11 mouse cellular contexts compared by ENCODE assay signal in genomic region chr11:100386586-100386985, GRCm38 (mm10). TPM values are rescaled to one million over a fixed set of nuclear protein-coding genes. Genes with fewer than 3 reads are reported as not detected.
A peak's percentile ranks its signal among the peaks of the same experiment; 100 is the strongest.
DNase-seq lines count a peak whose midpoint lies in the region; ATAC-seq and TF ChIP-seq lines count a peak whose summit lies in the region.
"Had no signal": no experiment of that assay in that cellular context is flagged by ENCODE, and none has a peak within 500 bp of the region (broad histone marks: within the 10 kb centered on the region; RNA-seq: fewer than 3 reads in every experiment).

No protein-coding gene starts in this region.

- DNase-seq in forebrain, embryonic 10.5 days (ENCODE audit: extremely low spot score, low spot score): no peak
- peak; percentile 69 for DNase-seq in kidney, adult 9 months
- peak; percentile 93 for DNase-seq in lung, postnatal 0 days (ENCODE audit: low spot score)
- no peak for DNase-seq in c-Kit-positive CD71-positive TER-119-positive erythroid progenitor cells, embryonic 14.5 days (ENCODE audit: low spot score)
- DNase-seq in right cerebral cortex, postnatal 10 days (ENCODE audit: low spot score in 2 of 2): no peak
- DNase-seq in cerebellum, adult 9-10 months: no peak

- H3K27me3 ChIP-seq in forebrain, embryonic 10.5 days (ENCODE audit: poor library complexity, severe bottlenecking): no peaks in the 10 kb centered on the region
- no peaks in the 10 kb centered on the region for H3K27me3 ChIP-seq in forebrain, embryonic 16.5 days (replicated peaks; ENCODE audit: control insufficient read depth, insufficient read depth, low read length)
- no peaks in the 10 kb centered on the region for H3K27me3 ChIP-seq in lung, postnatal 0 days (replicated peaks; ENCODE audit: insufficient read depth, low read length)

- H3K9ac ChIP-seq in forebrain, embryonic 16.5 days (replicated peaks; ENCODE audit: low read depth, low read length): no peak overlapping the region
- H3K9ac ChIP-seq in lung, postnatal 0 days (replicated peaks; ENCODE audit: low read depth): no peak overlapping the region

- H3K36me3 ChIP-seq in forebrain, embryonic 10.5 days (replicated peaks): peaks cover 20% of the 10 kb centered on the region
- H3K36me3 ChIP-seq in forebrain, embryonic 16.5 days (ENCODE audit: control insufficient read depth, insufficient read depth): peaks cover 10% of the 10 kb centered on the region
- H3K36me3 ChIP-seq in lung, postnatal 0 days (ENCODE audit: insufficient read depth, low read length): peaks cover 31% of the 10 kb centered on the region

- WGBS in forebrain, embryonic 10.5 days: 43% methylated on average over 5 of the region's 5 CpGs
- WGBS in forebrain, embryonic 16.5 days: 49% methylated on average over 5 of the region's 5 CpGs
- 33% methylated on average over 5 of the region's 5 CpGs for WGBS in lung, postnatal 0 days

- H3K4me3 ChIP-seq in forebrain, embryonic 10.5 days: no peak overlapping the region
- no peak overlapping the region for H3K4me3 ChIP-seq in forebrain, embryonic 16.5 days (replicated peaks; ENCODE audit: low read length)
- H3K4me3 ChIP-seq in brown adipose tissue, adult 24 weeks (ENCODE audit: insufficient read depth, low read depth, low read length): 0 out of 2 replicates have a peak overlapping the region, but pooled peaks have one; percentile 13
- no peak overlapping the region for H3K4me3 ChIP-seq in lung, postnatal 0 days (ENCODE audit: low read depth, low read length)
- H3K4me3 ChIP-seq: erythroblast, embryonic 14.5 days had no signal

- no peak overlapping the region for H3K4me2 ChIP-seq in forebrain, embryonic 16.5 days (ENCODE audit: low read length)
- no peak overlapping the region for H3K4me2 ChIP-seq in lung, postnatal 0 days (replicated peaks; ENCODE audit: low read depth, low read length)

- TF ChIP-seq CTCF in lung, postnatal 0 days (IDR thresholded peaks at IDR 0.05): no peak

- peaks cover 39% of the 10 kb centered on the region for H3K4me1 ChIP-seq in forebrain, embryonic 10.5 days
- H3K4me1 ChIP-seq in forebrain, embryonic 16.5 days (replicated peaks; ENCODE audit: control insufficient read depth, insufficient read depth, low read length): peaks cover 5% of the 10 kb centered on the region
- H3K4me1 ChIP-seq in brown adipose tissue, adult 24 weeks (ENCODE audit: control insufficient read depth, insufficient read depth, insufficient read length, low read length): peaks cover 18% of the 10 kb centered on the region
- H3K4me1 ChIP-seq in lung, postnatal 0 days (ENCODE audit: insufficient read depth, low read depth, low read length): peaks cover 46% of the 10 kb centered on the region

- no peak for ATAC-seq in forebrain, embryonic 16.5 days
- peak; percentile 61 for ATAC-seq in lung, postnatal 0 days

- H3K27ac ChIP-seq in forebrain, embryonic 10.5 days: 0 out of 2 replicates have a peak overlapping the region, but pooled peaks have one; percentile 44
- H3K27ac ChIP-seq in forebrain, embryonic 16.5 days (ENCODE audit: low read length): no peak overlapping the region
- peak overlapping the region; percentile 82 for H3K27ac ChIP-seq in brown adipose tissue, adult 24 weeks (replicated peaks; ENCODE audit: low read depth, low read length)
- H3K27ac ChIP-seq in lung, postnatal 0 days (ENCODE audit: low read length): peak overlapping the region; percentile 91
- H3K27ac ChIP-seq: macrophage had no signal

- peak; percentile 79 for TF ChIP-seq EP300 in lung, postnatal 0 days (IDR thresholded peaks at IDR 0.05)

- no peaks in the 10 kb centered on the region for H3K9me3 ChIP-seq in forebrain, embryonic 10.5 days
- H3K9me3 ChIP-seq in forebrain, embryonic 16.5 days (ENCODE audit: control insufficient read depth, low read length): no peaks in the 10 kb centered on the region
- no peaks in the 10 kb centered on the region for H3K9me3 ChIP-seq in lung, postnatal 0 days (ENCODE audit: low read length)

RNA-seq across cellular contexts. Expression of gene Jup, which starts 11.0 kb away (rescaled TPM):
- 27.2 and 29.1 TPM in 2 replicates for polyA plus RNA-seq in forebrain, embryonic 10.5 days (2016; fragmentation: Nextera tagmentation; extraction: Ambion mirVana)
- polyA plus RNA-seq in forebrain, embryonic 16.5 days (2015; fragmentation: Nextera tagmentation; extraction: Ambion mirVana): 56.2 and 62.0 TPM in 2 replicates
- 24.9 and 31.0 TPM in 2 replicates for polyA plus RNA-seq in brown adipose tissue, adult 24 weeks (2012; ENCODE audit: insufficient read depth, insufficient read length, missing spikeins)
- polyA plus RNA-seq in lung, postnatal 0 days (2015; fragmentation: Nextera tagmentation; extraction: Ambion mirVana): 231 and 251 TPM in 2 replicates

RNA-seq across cellular contexts. Expression of gene P3h4, which starts 28.1 kb away (rescaled TPM):
- polyA plus RNA-seq in forebrain, embryonic 10.5 days (2016; fragmentation: Nextera tagmentation; extraction: Ambion mirVana): 18.7 and 20.5 TPM in 2 replicates
- 13.8 and 13.9 TPM in 2 replicates for polyA plus RNA-seq in forebrain, embryonic 16.5 days (2015; fragmentation: Nextera tagmentation; extraction: Ambion mirVana)
- polyA plus RNA-seq in brown adipose tissue, adult 24 weeks (2012; ENCODE audit: insufficient read depth, insufficient read length, missing spikeins): 5.7 and 9.8 TPM in 2 replicates
- 44.9 and 47.1 TPM in 2 replicates for polyA plus RNA-seq in lung, postnatal 0 days (2015; fragmentation: Nextera tagmentation; extraction: Ambion mirVana)
- polyA plus RNA-seq: erythroblast, embryonic 14.5 days had no signal

RNA-seq across cellular contexts. Expression of gene Fkbp10, which starts 28.9 kb away (rescaled TPM):
- 37.5 and 37.6 TPM in 2 replicates for polyA plus RNA-seq in forebrain, embryonic 10.5 days (2016; fragmentation: Nextera tagmentation; extraction: Ambion mirVana)
- 18.4 and 25.6 TPM in 2 replicates for polyA plus RNA-seq in forebrain, embryonic 16.5 days (2015; fragmentation: Nextera tagmentation; extraction: Ambion mirVana)
- 1.7 and 3.3 TPM in 2 replicates for polyA plus RNA-seq in brown adipose tissue, adult 24 weeks (2012; ENCODE audit: insufficient read depth, insufficient read length, missing spikeins)
- polyA plus RNA-seq in lung, postnatal 0 days (2015; fragmentation: Nextera tagmentation; extraction: Ambion mirVana): 75.6 and 86.5 TPM in 2 replicates
- polyA plus RNA-seq: macrophage had no signal

RNA-seq across cellular contexts. Expression of gene Hap1, which starts 30.7 kb away (rescaled TPM):
- polyA plus RNA-seq in forebrain, embryonic 10.5 days (2016; fragmentation: Nextera tagmentation; extraction: Ambion mirVana): 46.7 and 47.5 TPM in 2 replicates
- polyA plus RNA-seq in forebrain, embryonic 16.5 days (2015; fragmentation: Nextera tagmentation; extraction: Ambion mirVana): 72.3 and 164 TPM in 2 replicates
- polyA plus RNA-seq in brown adipose tissue, adult 24 weeks (2012; ENCODE audit: insufficient read depth, insufficient read length, missing spikeins): not detected in 2 replicates
- 6.4 and 6.5 TPM in 2 replicates for polyA plus RNA-seq in lung, postnatal 0 days (2015; fragmentation: Nextera tagmentation; extraction: Ambion mirVana)
- polyA plus RNA-seq: macrophage had no signal

RNA-seq across cellular contexts. Expression of gene Gast, which starts 52.4 kb away (rescaled TPM):
- not detected in 2 replicates for polyA plus RNA-seq in forebrain, embryonic 10.5 days (2016; fragmentation: Nextera tagmentation; extraction: Ambion mirVana)
- not detected in 2 replicates for polyA plus RNA-seq in forebrain, embryonic 16.5 days (2015; fragmentation: Nextera tagmentation; extraction: Ambion mirVana)
- polyA plus RNA-seq in brown adipose tissue, adult 24 weeks (2012; ENCODE audit: insufficient read depth, insufficient read length, missing spikeins): not detected in 2 replicates
- polyA plus RNA-seq in lung, postnatal 0 days (2015; fragmentation: Nextera tagmentation; extraction: Ambion mirVana): not detected in 2 replicates
- polyA plus RNA-seq: macrophage; spleen, adult 2 months had no signal

Comparison
In these comparisons a context has a peak if more than half of its experiments do, and no peak if none do; other contexts are left out.
1. DNase-seq: peak in kidney, adult 9 months (single experiment) and lung, postnatal 0 days (single experiment); none in forebrain, embryonic 10.5 days (single experiment), c-Kit-positive CD71-positive TER-119-positive erythroid progenitor cells, embryonic 14.5 days (single experiment), right cerebral cortex, postnatal 10 days (0 of 2) and cerebellum, adult 9-10 months (single experiment).